Mouse (Mus musculus): Measurements from ENCODE around the gene Clec2d. TPM values are rescaled to one million over a fixed set of nuclear protein-coding genes. Genes with fewer than 3 reads are reported as not detected.

The Clec2d gene
- polyA plus RNA-seq, 1 experiment from 2014 or later: 0.68 TPM

GRCm38 (mm10) chr6:129214263-129214662 lies 33.8 kb downstream of the Clec2d start:
- Histone ChIP-seq H3K27me3 (ENCODE audit: control insufficient read depth, insufficient read depth, low read length) (no peaks in the 10 kb centered on the region), H3K9ac (replicated peaks; ENCODE audit: low read depth, low read length) (no peak overlapping the region), H3K4me1 (ENCODE audit: control insufficient read depth, insufficient read depth, low read length) (0 out of 2 replicates have a peak, but pooled peaks cover 2% of the 10 kb centered on the region), H3K27ac (ENCODE audit: low read length) (no peak overlapping the region), H3K4me2 (replicated peaks; ENCODE audit: low read depth, low read length) (no peak overlapping the region), H3K36me3 (ENCODE audit: control insufficient read depth, insufficient read depth, low read length) (no peaks in the 10 kb centered on the region), H3K9me3 (ENCODE audit: control insufficient read depth, low read depth, low read length) (no peaks in the 10 kb centered on the region), H3K4me3 (ENCODE audit: low read depth, low read length) (no peak overlapping the region)
- 82% methylated on average over 2 of the region's 2 CpGs for WGBS
- no peak for ATAC-seq (ENCODE audit: insufficient number of reproducible peaks, insufficient read depth, low FRiP score, low read depth)

GRCm38 (mm10) chr6:129215053-129215452 lies 34.6 kb downstream of the Clec2d start:
- no peak overlapping the region for H3K4me3 ChIP-seq (ENCODE audit: low read depth, low read length)
- WGBS: 84% methylated on average over 2 of the region's 2 CpGs
- no peaks in the 10 kb centered on the region for H3K9me3 ChIP-seq (ENCODE audit: control insufficient read depth, low read depth, low read length)
- no peak overlapping the region for H3K27ac ChIP-seq (ENCODE audit: low read length)
- no peak overlapping the region for H3K4me2 ChIP-seq (replicated peaks; ENCODE audit: low read depth, low read length)
- H3K36me3 ChIP-seq (ENCODE audit: control insufficient read depth, insufficient read depth, low read length): no peaks in the 10 kb centered on the region
- ATAC-seq (ENCODE audit: insufficient number of reproducible peaks, insufficient read depth, low FRiP score, low read depth): no peak
- H3K4me1 ChIP-seq (ENCODE audit: control insufficient read depth, insufficient read depth, low read length): 0 out of 2 replicates have a peak, but pooled peaks cover 2% of the 10 kb centered on the region
- no peak overlapping the region for H3K9ac ChIP-seq (replicated peaks; ENCODE audit: low read depth, low read length)
- H3K27me3 ChIP-seq (ENCODE audit: control insufficient read depth, insufficient read depth, low read length): no peaks in the 10 kb centered on the region

DNA sequence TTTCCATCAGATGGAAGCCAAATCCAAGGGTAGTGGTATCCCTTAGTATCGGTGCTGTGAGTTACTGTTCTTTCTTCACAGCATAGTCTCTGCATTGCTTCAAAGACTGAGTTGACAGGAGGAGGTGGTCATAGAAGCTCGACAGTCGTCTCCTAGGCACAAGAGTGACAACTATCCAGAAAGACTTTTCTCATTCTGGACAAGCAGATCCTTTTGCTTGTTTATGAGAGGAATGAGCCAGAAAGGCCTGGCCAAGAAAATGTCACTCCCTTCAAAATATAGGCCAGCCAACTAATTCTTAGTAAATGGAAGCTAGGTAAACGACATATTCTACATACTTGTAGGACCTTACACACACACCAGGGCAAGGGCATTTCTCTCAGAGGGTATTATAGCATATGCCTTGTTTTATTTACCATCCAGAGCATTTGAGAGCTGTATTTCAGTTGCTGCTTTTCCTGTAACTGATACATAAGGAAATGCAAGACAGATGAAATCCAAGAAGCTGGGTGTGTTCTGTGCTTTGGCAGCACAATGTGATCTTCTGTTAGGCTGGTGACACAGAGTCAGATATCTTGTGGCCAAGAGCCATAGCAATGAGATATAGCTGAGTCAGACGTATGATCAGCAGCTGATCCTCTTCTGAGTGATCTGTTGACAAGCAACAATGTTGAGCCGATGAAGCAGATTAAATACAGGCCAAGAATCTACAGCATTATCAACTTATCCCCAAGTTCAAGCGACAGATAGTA lies 35.6 kb downstream of the Clec2d start:
- H3K27me3 ChIP-seq (ENCODE audit: control insufficient read depth, insufficient read depth, low read length): no peaks in the 10 kb centered on the region
- ATAC-seq (ENCODE audit: insufficient number of reproducible peaks, insufficient read depth, low FRiP score, low read depth): no peak
- WGBS: 69% methylated on average over 7 of the region's 7 CpGs

GRCm38 (mm10) chr6:129216721-129217230 lies 36.4 kb downstream of the Clec2d start:
- Histone ChIP-seq H3K4me3 (ENCODE audit: low read depth, low read length) (no peak overlapping the region), H3K9ac (replicated peaks; ENCODE audit: low read depth, low read length) (no peak overlapping the region), H3K27ac (ENCODE audit: low read length) (no peak overlapping the region), H3K27me3 (ENCODE audit: control insufficient read depth, insufficient read depth, low read length) (no peaks in the 10 kb centered on the region), H3K9me3 (ENCODE audit: control insufficient read depth, low read depth, low read length) (no peaks in the 10 kb centered on the region), H3K4me2 (replicated peaks; ENCODE audit: low read depth, low read length) (no peak overlapping the region), H3K36me3 (ENCODE audit: control insufficient read depth, insufficient read depth, low read length) (no peaks in the 10 kb centered on the region), H3K4me1 (ENCODE audit: control insufficient read depth, insufficient read depth, low read length) (0 out of 2 replicates have a peak, but pooled peaks cover 2% of the 10 kb centered on the region)
- ATAC-seq (ENCODE audit: insufficient number of reproducible peaks, insufficient read depth, low FRiP score, low read depth): no peak
- 87% methylated on average over 3 of the region's 3 CpGs for WGBS

More for the DNA sequence above, 35.6 kb downstream of the Clec2d start:
- 0 out of 2 replicates have a peak, but pooled peaks cover 2% of the 10 kb centered on the region for H3K4me1 ChIP-seq (ENCODE audit: control insufficient read depth, insufficient read depth, low read length)
- no peak overlapping the region for H3K27ac ChIP-seq (ENCODE audit: low read length)
- no peaks in the 10 kb centered on the region for H3K9me3 ChIP-seq (ENCODE audit: control insufficient read depth, low read depth, low read length)
- H3K4me3 ChIP-seq (ENCODE audit: low read depth, low read length): no peak overlapping the region
- H3K4me2 ChIP-seq (replicated peaks; ENCODE audit: low read depth, low read length): no peak overlapping the region
- H3K9ac ChIP-seq (replicated peaks; ENCODE audit: low read depth, low read length): no peak overlapping the region
- no peaks in the 10 kb centered on the region for H3K36me3 ChIP-seq (ENCODE audit: control insufficient read depth, insufficient read depth, low read length)

GRCm38 (mm10) chr6:129218191-129218696 lies 37.8 kb downstream of the Clec2d start:
- Histone ChIP-seq H3K4me2 (replicated peaks; ENCODE audit: low read depth, low read length) (no peak overlapping the region), H3K4me1 (ENCODE audit: control insufficient read depth, insufficient read depth, low read length) (0 out of 2 replicates have a peak, but pooled peaks cover 2% of the 10 kb centered on the region), H3K36me3 (ENCODE audit: control insufficient read depth, insufficient read depth, low read length) (no peaks in the 10 kb centered on the region), H3K9ac (replicated peaks; ENCODE audit: low read depth, low read length) (no peak overlapping the region), H3K27me3 (ENCODE audit: control insufficient read depth, insufficient read depth, low read length) (no peaks in the 10 kb centered on the region), H3K27ac (ENCODE audit: low read length) (no peak overlapping the region), H3K4me3 (ENCODE audit: low read depth, low read length) (no peak overlapping the region), H3K9me3 (ENCODE audit: control insufficient read depth, low read depth, low read length) (no peaks in the 10 kb centered on the region)
- 75% methylated on average over 5 of the region's 5 CpGs for WGBS
- ATAC-seq (ENCODE audit: insufficient number of reproducible peaks, insufficient read depth, low FRiP score, low read depth): no peak

GRCm38 (mm10) chr6:129219897-129220517 lies 39.6 kb downstream of the Clec2d start:
- ATAC-seq (ENCODE audit: insufficient number of reproducible peaks, insufficient read depth, low FRiP score, low read depth): no peak
- no peak overlapping the region for H3K4me2 ChIP-seq (replicated peaks; ENCODE audit: low read depth, low read length)
- no peaks in the 10 kb centered on the region for H3K36me3 ChIP-seq (ENCODE audit: control insufficient read depth, insufficient read depth, low read length)
- 0 out of 2 replicates have a peak, but pooled peaks cover 2% of the 10 kb centered on the region for H3K4me1 ChIP-seq (ENCODE audit: control insufficient read depth, insufficient read depth, low read length)
- no peak overlapping the region for H3K9ac ChIP-seq (replicated peaks; ENCODE audit: low read depth, low read length)
- H3K27ac ChIP-seq (ENCODE audit: low read length): no peak overlapping the region
- WGBS: 67% methylated on average over 3 of the region's 3 CpGs
- no peak overlapping the region for H3K4me3 ChIP-seq (ENCODE audit: low read depth, low read length)
- no peaks in the 10 kb centered on the region for H3K9me3 ChIP-seq (ENCODE audit: control insufficient read depth, low read depth, low read length)
- no peaks in the 10 kb centered on the region for H3K27me3 ChIP-seq (ENCODE audit: control insufficient read depth, insufficient read depth, low read length)

DNA sequence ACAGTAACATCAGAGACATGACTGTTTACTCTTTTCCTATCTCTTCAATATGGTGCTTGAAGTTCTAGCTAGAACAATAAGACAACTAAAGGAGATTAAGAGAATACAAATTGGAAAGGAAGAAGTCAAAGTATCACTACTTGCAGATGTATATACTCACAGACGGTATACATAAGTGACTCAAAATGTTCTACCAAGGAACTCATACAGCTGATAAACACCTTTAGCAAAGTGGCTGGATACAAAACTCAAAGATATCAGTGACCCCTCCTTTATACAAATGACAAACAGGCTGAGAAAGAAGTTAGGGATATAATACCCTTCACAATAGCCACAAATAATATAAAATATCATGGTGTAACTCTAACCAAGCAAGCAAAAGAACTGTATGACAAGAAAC lies 40.6 kb downstream of the Clec2d start:
- Histone ChIP-seq H3K27ac (ENCODE audit: low read length) (no peak overlapping the region), H3K4me2 (replicated peaks; ENCODE audit: low read depth, low read length) (no peak overlapping the region), H3K27me3 (ENCODE audit: control insufficient read depth, insufficient read depth, low read length) (no peaks in the 10 kb centered on the region), H3K36me3 (ENCODE audit: control insufficient read depth, insufficient read depth, low read length) (no peaks in the 10 kb centered on the region), H3K4me1 (ENCODE audit: control insufficient read depth, insufficient read depth, low read length) (0 out of 2 replicates have a peak, but pooled peaks cover 2% of the 10 kb centered on the region), H3K9me3 (ENCODE audit: control insufficient read depth, low read depth, low read length) (no peaks in the 10 kb centered on the region), H3K9ac (replicated peaks; ENCODE audit: low read depth, low read length) (no peak overlapping the region), H3K4me3 (ENCODE audit: low read depth, low read length) (no peak overlapping the region)
- WGBS: 95% methylated on average over 1 of the region's 1 CpGs
- no peak for ATAC-seq (ENCODE audit: insufficient number of reproducible peaks, insufficient read depth, low FRiP score, low read depth)

DNA sequence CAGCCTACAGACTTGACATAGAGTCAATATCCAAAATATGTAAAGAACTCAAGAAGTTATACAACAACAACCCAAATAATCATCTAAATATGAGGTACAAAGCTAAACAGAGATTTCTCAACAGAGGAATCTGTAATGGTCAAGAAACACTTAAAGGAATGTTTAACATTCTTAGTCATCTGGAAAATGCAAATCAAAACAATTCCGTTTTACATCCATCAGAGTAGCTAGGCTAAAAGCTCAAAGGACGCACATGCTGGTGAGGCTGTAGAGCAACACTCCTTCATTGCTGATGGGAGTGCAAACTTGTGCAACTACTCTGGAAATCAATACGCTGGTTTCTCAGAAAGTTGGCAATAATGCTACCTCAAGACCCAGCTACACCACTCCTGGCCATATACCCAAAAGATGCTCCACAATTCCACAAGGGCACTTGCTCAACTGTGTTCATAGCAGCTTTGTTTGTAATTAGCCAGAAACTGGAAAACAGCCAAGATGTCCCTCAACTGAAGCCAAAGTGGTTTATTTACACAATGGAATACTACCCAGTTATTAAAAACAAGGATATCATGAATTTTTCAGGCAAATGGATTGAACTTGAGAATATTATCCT lies 41.9 kb downstream of the Clec2d start:
- Histone ChIP-seq H3K4me2 (replicated peaks; ENCODE audit: low read depth, low read length) (no peak overlapping the region), H3K4me3 (ENCODE audit: low read depth, low read length) (no peak overlapping the region), H3K9me3 (ENCODE audit: control insufficient read depth, low read depth, low read length) (no peaks in the 10 kb centered on the region), H3K27ac (ENCODE audit: low read length) (no peak overlapping the region), H3K27me3 (ENCODE audit: control insufficient read depth, insufficient read depth, low read length) (no peaks in the 10 kb centered on the region), H3K36me3 (ENCODE audit: control insufficient read depth, insufficient read depth, low read length) (no peaks in the 10 kb centered on the region), H3K9ac (replicated peaks; ENCODE audit: low read depth, low read length) (no peak overlapping the region), H3K4me1 (ENCODE audit: control insufficient read depth, insufficient read depth, low read length) (no peaks in the 10 kb centered on the region)
- ATAC-seq (ENCODE audit: insufficient number of reproducible peaks, insufficient read depth, low FRiP score, low read depth): no peak
- 70% methylated on average over 3 of the region's 3 CpGs for WGBS
